Mouse (Mus musculus): ENCODE measurements around the gene Amigo1. TPM values are rescaled to one million over a fixed set of nuclear protein-coding genes. Genes with fewer than 3 reads are reported as not detected.
A peak's percentile ranks its signal among the peaks of the same experiment; 100 is the strongest.

Gene Amigo1
- polyA plus RNA-seq, 1 experiment from 2014 or later: 14.4 TPM

GRCm38 (mm10) chr3:108164807-108165206, 21.3 kb upstream of the Amigo1 start:
- peak overlapping the region; percentile 8; the same call in 1 of the 2 replicates for H3K27ac ChIP-seq
- peaks cover 30% of the 10 kb centered on the region for H3K4me1 ChIP-seq
- peak overlapping the region; percentile 12; the same call in 1 of the 2 replicates for H3K4me3 ChIP-seq
- H3K9ac ChIP-seq: no peak overlapping the region
- H3K36me3 ChIP-seq (replicated peaks): no peaks in the 10 kb centered on the region
- 12% methylated on average over 9 of the region's 9 CpGs for WGBS
- H3K4me2 ChIP-seq: peak overlapping the region; percentile 45
- no peaks in the 10 kb centered on the region for H3K27me3 ChIP-seq (replicated peaks)
- ATAC-seq (replicated peaks): peak; percentile 76
- H3K9me3 ChIP-seq: no peaks in the 10 kb centered on the region

GRCm38 (mm10) chr3:108165532-108166315, 20.4 kb upstream of the Amigo1 start:
- Histone ChIP-seq H3K27me3 (replicated peaks) (no peaks in the 10 kb centered on the region), H3K9me3 (no peaks in the 10 kb centered on the region), H3K4me3 (no peak overlapping the region), H3K4me1 (peaks cover 30% of the 10 kb centered on the region), H3K4me2 (no peak overlapping the region), H3K27ac (peak overlapping the region; percentile 57), H3K9ac (no peak overlapping the region), H3K36me3 (replicated peaks) (no peaks in the 10 kb centered on the region)
- WGBS: 24% methylated on average over 10 of the region's 10 CpGs
- ATAC-seq (replicated peaks): peak; percentile 42

- Histone ChIP-seq H3K9me3 (no peaks in the 10 kb centered on the region), H3K4me3 (no peak overlapping the region), H3K4me1 (peaks cover 30% of the 10 kb centered on the region), H3K4me2 (no peak overlapping the region), H3K36me3 (replicated peaks) (no peaks in the 10 kb centered on the region), H3K27me3 (replicated peaks) (no peaks in the 10 kb centered on the region), H3K9ac (no peak overlapping the region), H3K27ac (peak overlapping the region; percentile 57; the same call in 1 of the 2 replicates)
- peak; percentile 16 for ATAC-seq (replicated peaks)
- WGBS: 8% methylated on average over 9 of the region's 11 CpGs
These were observed 19.5 kb upstream of the Amigo1 start for GRCm38 (mm10) chr3:108166486-108167211.

- H3K9ac ChIP-seq: no peak overlapping the region
- peaks cover 30% of the 10 kb centered on the region for H3K4me1 ChIP-seq
- ATAC-seq (replicated peaks): no peak
- H3K27me3 ChIP-seq (replicated peaks): no peaks in the 10 kb centered on the region
- H3K27ac ChIP-seq: no peak overlapping the region
- 43% methylated on average over 14 of the region's 14 CpGs for WGBS
- H3K36me3 ChIP-seq (replicated peaks): no peaks in the 10 kb centered on the region
- H3K4me3 ChIP-seq: no peak overlapping the region
- H3K4me2 ChIP-seq: no peak overlapping the region
- no peaks in the 10 kb centered on the region for H3K9me3 ChIP-seq
These were observed 18.6 kb upstream of the Amigo1 start for GRCm38 (mm10) chr3:108167499-108167898.

- Histone ChIP-seq H3K27me3 (replicated peaks) (no peaks in the 10 kb centered on the region), H3K4me2 (no peak overlapping the region), H3K36me3 (replicated peaks) (no peaks in the 10 kb centered on the region), H3K27ac (no peak overlapping the region), H3K9me3 (no peaks in the 10 kb centered on the region), H3K4me1 (peaks cover 34% of the 10 kb centered on the region), H3K4me3 (no peak overlapping the region), H3K9ac (0 out of 2 replicates have a peak overlapping the region, but pooled peaks have one; percentile 10)
- 39% methylated on average over 3 of the region's 3 CpGs for WGBS
- ATAC-seq (replicated peaks): no peak
These were observed 16.9 kb upstream of the Amigo1 start for GRCm38 (mm10) chr3:108169199-108169598.

GRCm38 (mm10) chr3:108174672-108175531, 11.2 kb upstream of the Amigo1 start:
- Histone ChIP-seq H3K9me3 (no peaks in the 10 kb centered on the region), H3K4me2 (peak overlapping the region; percentile 32), H3K27me3 (replicated peaks) (no peaks in the 10 kb centered on the region), H3K4me3 (no peak overlapping the region), H3K27ac (peak overlapping the region; percentile 75), H3K9ac (no peak overlapping the region), H3K4me1 (peaks cover 16% of the 10 kb centered on the region), H3K36me3 (replicated peaks) (no peaks in the 10 kb centered on the region)
- ATAC-seq (replicated peaks): peak; percentile 84
- WGBS: 16% methylated on average over 14 of the region's 14 CpGs

GRCm38 (mm10) chr3:108178756-108179715, 7.1 kb upstream of the Amigo1 start:
- H3K27me3 ChIP-seq (replicated peaks): no peaks in the 10 kb centered on the region
- ATAC-seq (replicated peaks): no peak
- no peaks in the 10 kb centered on the region for H3K36me3 ChIP-seq (replicated peaks)
- H3K9ac ChIP-seq: no peak overlapping the region
- no peak overlapping the region for H3K4me2 ChIP-seq
- no peaks in the 10 kb centered on the region for H3K9me3 ChIP-seq
- H3K4me1 ChIP-seq: peaks cover 14% of the 10 kb centered on the region
- no peak overlapping the region for H3K4me3 ChIP-seq
- H3K27ac ChIP-seq: no peak overlapping the region
- WGBS: 80% methylated on average over 7 of the region's 7 CpGs

- Histone ChIP-seq H3K4me2 (no peak overlapping the region), H3K27me3 (replicated peaks) (0 out of 2 replicates have a peak, but pooled peaks cover 3% of the 10 kb centered on the region), H3K27ac (no peak overlapping the region), H3K4me3 (no peak overlapping the region), H3K9me3 (no peaks in the 10 kb centered on the region), H3K36me3 (replicated peaks) (no peaks in the 10 kb centered on the region), H3K4me1 (peaks cover 3% of the 10 kb centered on the region; the same call in 1 of the 2 replicates), H3K9ac (no peak overlapping the region)
- WGBS: 54% methylated on average over 2 of the region's 2 CpGs
- no peak for ATAC-seq (replicated peaks)
These were observed 5.6 kb upstream of the Amigo1 start for GRCm38 (mm10) chr3:108180514-108180913.

GRCm38 (mm10) chr3:108184742-108185141, 1.4 kb upstream of the Amigo1 start:
- peaks cover 30% of the 10 kb centered on the region for H3K4me1 ChIP-seq
- 78% methylated on average over 3 of the region's 3 CpGs for WGBS
- no peak for ATAC-seq (replicated peaks)

GRCm38 (mm10) chr3:108185460-108186097, 556 bp upstream of the Amigo1 start:
- Histone ChIP-seq H3K27ac (no peak overlapping the region), H3K4me1 (peaks cover 30% of the 10 kb centered on the region), H3K9ac (peak overlapping the region; percentile 88), H3K4me3 (peak overlapping the region; percentile 89), H3K9me3 (no peaks in the 10 kb centered on the region), H3K36me3 (replicated peaks) (no peaks in the 10 kb centered on the region), H3K4me2 (peak overlapping the region; percentile 88), H3K27me3 (replicated peaks) (0 out of 2 replicates have a peak, but pooled peaks cover 3% of the 10 kb centered on the region)
- ATAC-seq (replicated peaks): peak; percentile 46; the same call in 1 of the 2 replicates
- WGBS: 4% methylated on average over 16 of the region's 16 CpGs

More at GRCm38 (mm10) chr3:108184742-108185141, 1.4 kb upstream of the Amigo1 start:
- H3K27me3 ChIP-seq (replicated peaks): 0 out of 2 replicates have a peak, but pooled peaks cover 3% of the 10 kb centered on the region
- no peak overlapping the region for H3K27ac ChIP-seq
- H3K9ac ChIP-seq: no peak overlapping the region
- H3K4me3 ChIP-seq: no peak overlapping the region
- H3K4me2 ChIP-seq: no peak overlapping the region
- no peaks in the 10 kb centered on the region for H3K9me3 ChIP-seq
- no peaks in the 10 kb centered on the region for H3K36me3 ChIP-seq (replicated peaks)

All from midbrain, embryonic 15.5 days (tissue).